Mouse (Mus musculus) kidney, adult 18-20 months (tissue): ENCODE measurements at regions not wholly inside any gene's neighbourhood (a gene's known extent, or its start where the extent isn't known, plus 50 kb on each side); places are given as distances from the start of the nearest gene placed in this dataset.
A peak's percentile ranks its signal among the peaks of the same experiment; 100 is the strongest.

Source experiments
- DNase-seq: peaks from one replicate; pipeline ENCODE4 v3.0.0; 2021

DNA sequence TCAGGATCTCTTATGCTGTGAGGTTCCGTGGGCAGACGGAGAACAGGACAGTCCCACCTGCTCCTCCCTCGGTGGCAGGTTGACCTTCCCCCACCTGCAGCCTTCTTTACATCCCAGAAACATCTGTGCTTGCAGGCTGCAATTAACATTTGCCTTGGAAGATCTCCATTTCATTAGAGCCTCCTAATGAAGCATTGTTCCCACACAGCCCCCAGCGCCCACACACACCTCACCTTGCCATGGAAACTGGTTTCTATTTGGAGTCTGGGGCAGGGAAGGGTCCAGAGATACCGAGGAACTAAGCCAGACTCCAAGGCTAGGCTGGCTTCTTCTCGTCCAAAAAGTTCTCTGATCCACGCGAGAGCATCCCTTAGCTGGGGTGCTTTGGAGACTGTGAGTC is 56.6 kb upstream of the Rpl38 start:
- no peak for DNase-seq

DNA sequence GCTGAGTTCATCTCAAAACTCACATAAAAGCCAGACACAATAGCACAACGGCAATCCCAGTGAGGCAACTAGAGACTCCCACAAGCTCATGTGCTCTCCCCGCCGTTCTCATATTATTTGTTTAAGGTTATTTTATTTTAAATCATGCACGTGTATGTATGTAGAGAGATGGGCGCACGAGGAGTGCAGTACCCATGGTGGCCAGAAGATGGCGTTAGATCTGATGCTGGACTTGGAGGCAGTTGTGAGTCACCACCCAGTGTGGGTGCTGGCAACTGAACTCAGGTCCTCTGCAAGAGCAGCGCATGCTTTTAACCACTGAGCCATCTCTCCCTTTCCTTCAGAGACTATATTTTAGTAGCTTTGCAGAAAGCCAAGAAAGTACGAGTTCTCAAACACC is 60.3 kb upstream of the Rpl38 start:
- DNase-seq: no peak

DNA sequence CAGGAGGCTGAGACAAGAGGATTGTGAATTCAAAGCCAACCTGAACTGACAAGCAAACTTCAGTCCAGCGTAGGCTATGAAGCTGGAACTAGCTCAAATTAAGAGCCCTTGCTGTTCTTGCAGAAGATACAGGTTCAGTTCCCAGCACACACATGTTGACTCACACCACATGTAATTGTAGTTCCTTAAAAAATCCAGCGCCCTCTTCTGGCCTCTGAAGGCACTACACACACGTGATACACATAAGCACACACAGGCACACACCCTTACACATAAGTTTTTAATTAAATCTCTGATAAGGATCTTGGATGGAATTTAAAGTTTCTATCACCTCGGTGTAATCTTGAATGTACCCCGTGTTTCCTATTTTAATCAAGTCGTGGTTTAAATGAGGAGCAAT is 65.2 kb upstream of the Rpl38 start:
- no peak for DNase-seq

DNA sequence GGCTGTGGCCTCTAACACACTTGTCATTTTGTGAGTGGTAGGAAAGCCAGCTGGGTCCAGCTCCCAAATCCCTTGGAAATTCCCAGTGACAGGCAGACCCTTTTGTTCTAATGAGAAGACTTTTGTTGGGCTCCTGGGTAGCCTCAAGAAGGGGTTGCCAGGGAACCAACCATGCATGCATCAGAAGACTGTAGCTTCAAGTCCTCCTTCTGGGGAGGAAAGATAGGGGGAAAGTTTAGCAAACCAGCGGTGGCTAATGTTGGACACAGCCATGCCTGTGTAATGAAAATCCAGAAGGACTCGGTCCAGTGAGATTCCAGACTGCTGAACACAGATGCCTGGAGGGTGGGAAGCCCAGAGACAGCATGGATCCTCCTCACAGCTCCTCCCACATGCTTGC is 71.1 kb upstream of the Rpl38 start:
- DNase-seq: no peak

DNA sequence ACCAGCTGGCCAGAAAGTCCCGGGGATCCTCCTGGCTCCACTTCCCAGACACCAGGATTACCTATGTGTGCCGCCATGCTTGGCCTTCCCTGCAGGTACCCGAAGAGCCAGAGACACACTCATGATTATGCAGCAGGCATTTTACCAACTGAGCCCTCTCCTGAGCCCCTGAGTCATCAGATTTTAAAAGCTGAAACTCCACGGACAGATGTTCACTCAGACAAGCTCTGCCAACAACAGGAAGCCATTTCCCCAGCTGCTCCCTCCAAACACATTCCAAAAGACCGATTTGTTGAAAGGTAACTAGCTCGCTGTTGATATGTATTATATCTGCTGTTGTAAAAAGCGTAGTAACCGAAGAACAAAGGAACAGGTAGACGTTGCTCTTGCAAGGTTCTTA is 75.4 kb upstream of the Rpl38 start:
- no peak for DNase-seq

DNA sequence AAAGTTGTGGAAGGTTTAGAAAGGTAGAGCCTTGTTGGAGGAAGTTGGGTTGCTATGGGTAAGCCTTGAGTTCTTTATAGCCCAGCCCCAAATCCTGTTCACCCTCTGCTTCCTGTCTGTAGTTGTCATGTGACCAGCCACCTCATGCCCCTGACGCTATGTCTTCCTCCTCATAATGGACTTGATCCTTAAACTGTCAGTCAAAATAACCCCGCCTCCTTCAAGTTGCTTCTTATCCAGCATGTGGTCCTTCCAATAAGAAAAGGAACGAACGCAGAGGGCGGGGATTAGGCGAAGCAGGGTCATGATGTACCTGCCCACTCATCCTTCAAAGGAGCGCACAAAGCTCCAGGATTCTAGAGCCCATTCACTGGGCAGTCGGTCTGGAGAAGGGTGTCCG is 79.8 kb upstream of the Rpl38 start:
- no peak for DNase-seq

DNA sequence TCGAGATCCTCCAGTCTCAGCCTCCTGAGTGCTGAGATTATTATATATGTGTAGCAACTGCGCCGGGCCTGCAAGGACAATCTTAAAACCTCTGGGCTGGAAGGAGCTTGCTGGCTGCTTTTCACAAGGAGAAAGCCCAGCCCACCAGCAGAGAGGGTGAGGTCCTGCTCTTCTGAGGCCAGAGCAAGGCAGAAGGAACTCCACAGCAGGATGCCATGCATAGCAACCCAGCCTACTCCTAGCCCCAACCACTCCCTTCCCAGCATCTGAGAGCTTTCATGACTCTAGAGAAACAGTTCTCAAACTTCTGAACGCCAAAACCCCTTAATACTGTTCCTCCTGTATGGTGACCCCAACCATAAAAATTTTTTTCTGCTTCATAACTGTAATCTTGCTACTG is 80.3 kb upstream of the Rpl38 start:
- DNase-seq: no peak

DNA sequence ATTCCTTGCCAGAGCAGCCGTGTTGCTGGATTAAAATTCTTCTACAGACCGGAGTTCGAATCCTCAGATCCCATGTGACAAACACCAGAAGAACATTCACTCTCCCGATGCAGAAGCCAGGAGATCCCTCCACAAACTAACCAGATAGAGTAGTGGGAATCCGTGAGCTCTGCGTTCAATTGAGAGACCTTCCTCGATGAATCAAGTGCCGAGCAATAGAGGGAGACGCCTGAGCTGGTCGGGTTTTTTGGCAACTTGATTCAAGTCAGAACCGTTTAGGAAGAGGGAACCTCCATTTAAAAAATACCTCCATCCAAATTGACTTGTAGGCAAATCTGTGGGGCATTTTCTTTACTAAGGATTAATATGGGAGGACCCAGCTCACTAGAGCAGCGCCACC is 81.9 kb upstream of the Rpl38 start:
- DNase-seq: no peak

DNA sequence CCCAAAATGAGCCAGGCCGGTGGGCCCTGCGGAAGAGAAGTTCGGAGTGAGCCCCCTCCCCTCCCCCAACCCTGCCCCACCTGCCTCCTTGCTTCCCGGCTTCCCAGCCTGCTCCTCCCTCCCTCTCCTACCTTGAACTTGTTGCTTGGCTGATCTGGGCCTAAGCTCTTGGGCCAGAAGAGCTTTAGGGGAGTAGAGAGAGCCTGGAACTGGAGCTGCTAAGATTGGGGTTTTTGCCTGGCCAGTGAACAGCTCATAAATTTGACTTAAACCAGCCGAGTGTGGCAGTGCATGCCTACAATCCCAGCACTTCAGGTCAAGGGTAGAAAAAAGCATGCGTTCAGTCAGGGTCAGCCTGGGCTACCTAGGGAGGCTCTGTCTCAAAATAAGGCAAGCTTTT is 83.5 kb upstream of the Rpl38 start:
- DNase-seq: no peak

DNA sequence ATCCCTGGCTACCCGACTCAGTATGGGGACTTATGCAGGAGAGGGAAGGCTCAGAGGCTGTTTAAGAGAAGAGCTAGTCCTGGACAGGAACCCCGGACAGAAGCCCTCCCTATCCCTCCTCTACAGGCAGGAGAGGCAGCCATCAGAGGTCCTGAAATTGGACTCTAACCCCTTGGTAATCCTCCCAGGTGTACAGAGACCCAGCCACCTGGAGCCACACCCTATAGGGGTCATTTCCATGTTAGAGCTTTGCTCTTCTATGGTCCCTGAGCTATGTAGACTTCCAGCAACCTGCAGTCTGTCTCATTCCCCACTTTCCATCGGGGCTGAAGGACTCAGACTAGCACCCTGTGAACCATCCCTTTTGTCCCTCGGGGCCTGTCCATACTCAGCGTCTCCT is 84.2 kb upstream of the Rpl38 start:
- no peak for DNase-seq

DNA sequence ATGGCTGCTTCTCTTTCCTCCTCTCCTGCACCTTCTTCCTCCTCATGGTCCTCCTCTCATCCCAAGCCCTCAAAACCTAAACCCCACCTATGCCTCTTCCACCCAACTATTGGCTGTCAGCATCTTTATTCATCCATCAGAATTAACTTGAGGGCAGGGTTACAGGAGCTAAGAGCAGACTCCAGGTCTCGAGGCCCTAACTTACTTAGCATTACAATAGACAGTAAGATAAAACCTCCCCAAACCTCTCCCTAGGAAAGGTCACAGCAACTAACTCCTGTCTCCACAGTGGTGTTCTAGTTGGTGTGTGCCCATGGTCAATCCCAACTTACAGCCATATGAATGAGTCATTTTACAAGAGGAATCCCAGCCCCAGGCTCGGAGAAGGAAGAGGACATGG is 88.3 kb upstream of the Rpl38 start:
- DNase-seq: no peak

DNA sequence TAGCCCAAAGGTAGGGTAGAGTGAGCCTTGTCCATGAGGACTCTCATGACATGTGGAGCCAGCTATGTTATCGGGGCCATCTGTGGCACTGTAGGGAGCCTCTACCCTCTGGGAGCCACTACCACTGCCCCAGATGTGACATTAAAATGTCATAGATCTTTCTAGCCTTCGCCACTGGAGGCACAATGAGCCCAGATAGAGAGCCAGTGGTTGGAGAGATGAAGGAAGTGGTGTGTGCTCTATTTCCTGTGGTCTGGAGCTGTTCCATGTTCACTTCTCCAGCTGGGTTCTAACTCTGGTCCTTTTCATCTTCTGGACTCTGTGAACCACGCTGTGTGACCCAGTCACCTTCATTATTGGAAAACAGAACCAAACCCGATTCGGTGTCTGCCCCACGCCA is 89.8 kb upstream of the Rpl38 start:
- DNase-seq: no peak

DNA sequence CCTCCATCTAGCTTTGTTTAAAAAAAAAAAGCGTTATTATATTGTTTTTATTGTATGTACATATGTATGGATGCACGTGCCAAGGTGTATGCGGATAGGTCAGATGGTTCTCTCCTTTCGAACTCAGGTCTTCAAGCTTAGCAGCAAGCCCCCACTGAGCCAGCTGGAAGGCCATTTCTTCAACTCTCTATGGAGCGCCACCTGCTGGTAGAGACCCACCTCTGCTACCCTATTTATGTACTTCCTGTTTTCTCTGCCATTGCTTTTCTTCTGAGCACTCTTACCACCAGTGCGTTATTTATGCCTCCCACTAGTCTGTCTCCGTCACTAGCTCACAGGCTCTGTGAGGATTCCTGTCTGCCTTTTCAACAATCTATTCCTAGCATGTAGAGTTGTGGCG is 91.5 kb upstream of the Rpl38 start:
- no peak for DNase-seq

DNA sequence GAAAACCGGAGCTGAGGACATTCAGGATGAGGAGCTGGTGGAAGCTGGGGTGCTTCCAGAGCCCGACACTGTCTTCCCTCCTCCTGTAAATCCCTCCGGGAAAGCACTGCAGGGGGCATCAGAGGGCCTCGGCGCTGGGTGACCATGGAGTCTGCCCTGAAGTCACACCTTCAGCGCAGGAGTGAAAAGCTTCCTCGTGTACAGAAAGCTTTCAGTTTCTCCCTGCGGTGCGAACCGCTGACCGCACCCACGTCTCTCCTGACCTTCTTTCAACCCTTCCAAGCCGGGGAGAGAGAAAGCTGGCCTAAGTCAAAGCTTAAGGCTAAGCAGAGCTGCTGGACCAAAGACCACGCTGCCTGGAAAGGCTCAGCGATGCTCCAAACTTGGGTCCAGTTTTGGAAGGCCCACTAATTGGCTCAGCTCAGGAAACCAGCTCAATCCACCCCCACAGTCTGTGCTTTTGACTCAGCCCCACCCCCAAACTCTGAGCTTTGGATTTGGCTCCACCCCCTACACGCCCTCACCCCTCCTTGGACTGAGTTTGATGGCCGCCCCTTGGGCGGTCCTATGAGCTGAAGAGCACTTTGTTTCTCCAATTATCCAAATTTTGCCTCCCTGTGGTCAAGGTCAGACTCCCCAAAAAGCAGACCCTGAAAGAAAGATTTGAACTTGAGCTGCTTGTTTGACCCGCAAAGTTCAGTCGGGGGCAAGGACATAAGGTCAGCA is 97.0 kb upstream of the Rpl38 start:
- DNase-seq: no peak

DNA sequence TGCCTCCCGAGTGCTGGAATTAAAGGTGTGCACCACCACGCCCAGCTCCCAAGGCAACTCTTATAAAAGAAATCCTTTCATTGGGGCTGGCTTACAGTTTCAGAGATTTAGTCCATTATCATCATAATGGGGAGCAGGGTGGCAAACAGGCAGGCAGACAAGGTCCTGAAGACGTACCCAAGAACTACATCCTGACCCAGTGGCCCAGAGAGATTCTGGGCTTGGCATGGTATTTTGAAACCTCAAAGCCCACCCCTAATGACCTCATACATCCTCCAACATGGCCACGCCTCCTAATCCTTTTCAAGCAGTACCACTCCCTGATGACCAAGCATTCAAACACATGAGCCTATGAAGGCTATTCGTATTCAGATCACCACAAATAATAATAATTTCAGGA is 98.2 kb upstream of the Rpl38 start:
- DNase-seq: no peak

DNA sequence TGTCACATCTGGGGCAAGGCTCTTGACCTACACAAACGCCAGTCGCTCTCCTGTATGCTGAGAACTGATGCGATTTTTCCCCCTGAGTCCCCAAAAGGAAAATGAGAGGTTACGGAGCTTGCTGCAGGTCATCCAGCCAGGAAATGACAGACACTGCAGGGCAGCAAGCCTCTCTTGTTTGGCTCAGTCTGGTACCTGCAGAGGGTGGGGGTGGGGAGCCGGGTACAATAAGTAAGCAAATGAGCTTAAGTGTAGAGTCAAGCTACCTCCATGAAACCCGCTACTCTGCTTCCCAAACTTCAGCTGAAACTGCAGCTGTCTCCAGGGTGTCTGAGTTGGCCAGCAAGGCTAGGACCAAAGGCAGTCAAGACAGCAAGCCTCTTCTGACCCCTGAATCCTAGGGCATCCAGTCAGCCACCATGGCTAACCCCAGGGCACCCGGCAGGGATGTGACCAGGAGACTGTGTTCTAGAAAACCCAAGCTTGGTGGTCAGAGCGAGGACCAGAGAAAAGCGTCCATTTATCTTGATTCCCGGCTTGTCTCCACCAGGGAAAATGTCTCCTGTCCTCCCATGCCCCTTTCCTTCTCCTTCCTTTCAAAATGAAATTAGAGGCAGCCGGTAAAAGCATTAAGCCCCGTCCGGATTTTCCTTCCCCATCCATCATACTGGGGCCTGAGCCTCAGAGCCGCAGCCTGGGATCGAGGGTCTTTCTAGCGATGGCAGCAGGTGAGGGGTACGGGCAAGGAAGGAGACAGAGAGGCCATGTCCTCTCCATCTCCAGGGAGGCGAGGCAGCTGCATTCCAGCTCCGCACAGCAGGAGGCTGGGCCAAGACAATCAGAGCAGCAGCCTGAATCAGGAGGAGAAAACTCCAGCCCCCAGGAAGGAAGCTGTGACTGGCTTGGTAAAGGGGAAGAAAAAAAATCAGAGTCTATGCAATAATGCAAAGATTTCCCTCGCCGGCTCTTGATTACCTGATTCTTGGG is 100.2 kb upstream of the Rpl38 start:
- DNase-seq: no peak

DNA sequence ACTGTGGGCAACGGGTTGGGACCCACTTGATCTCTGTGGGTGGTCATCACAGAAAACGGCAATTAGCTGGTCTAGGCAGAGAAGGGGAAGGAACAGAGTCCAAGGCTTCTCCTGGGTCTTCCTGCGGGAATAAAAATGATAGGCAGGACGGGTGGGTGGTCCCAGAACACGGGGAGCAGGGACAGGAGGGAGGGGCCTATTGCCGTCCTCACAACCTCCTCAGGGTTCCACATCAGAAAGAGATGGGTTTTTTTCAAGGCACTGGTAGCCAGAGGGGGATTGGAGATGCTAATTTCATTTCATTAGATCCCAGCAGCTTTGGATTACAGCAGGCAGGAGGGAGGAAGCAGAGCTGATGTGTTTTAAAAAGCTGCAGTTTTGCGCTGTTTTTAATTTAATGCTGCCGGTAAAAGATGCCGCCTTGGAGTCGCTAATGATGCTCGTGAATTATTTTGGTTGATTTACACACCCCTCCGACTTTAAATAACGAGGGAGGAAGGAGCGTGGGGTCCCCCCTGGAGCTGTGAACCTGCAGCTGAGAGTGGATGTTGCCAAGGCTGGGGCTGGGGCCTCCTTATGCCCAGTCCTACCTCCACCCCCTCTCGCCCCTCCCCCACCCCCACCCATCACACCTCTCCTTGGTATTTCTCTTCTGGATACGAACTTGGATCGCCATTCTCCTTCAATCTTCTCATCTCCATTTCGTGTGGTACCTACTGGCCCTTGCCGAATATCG is 101.1 kb upstream of the Rpl38 start:
- DNase-seq: no peak

DNA sequence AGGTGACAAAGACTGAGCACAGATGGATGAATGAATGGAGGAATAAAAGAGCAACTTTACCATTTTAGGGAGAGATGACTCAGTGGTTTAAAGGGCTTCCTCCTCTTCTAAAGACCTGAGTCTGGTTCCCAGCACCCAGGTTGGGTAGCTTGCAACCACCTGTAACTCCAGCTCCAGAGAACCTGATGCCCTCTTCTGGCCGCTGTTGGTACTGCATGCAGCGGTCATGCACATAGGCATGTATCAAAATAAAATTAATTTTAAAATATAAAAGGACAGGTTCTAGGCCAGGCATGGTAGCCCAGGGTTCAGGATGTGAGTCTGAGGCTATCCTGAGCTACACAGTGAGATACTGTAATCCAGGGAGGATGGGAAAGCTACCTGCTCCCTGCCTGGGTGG is 103.4 kb upstream of the Rpl38 start:
- DNase-seq: no peak

DNA sequence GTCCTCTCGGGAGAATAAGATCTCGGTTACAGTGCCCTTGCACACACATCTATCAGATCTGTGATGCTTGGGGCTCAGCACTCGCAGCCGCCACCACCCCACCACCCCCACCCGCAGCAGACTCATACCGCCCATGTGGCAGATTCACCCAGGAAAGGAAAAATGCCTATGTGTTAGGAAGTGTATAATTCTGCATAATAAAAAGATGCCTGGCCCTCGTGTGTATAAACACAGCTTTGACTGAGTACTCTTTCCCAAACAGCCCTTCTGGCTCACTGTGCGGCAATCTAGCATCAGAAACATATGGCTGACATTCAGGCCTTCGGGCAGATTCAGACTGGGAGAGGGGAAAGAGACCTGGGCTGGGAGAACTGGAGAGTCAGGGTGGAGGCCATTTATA is 105.2 kb upstream of the Rpl38 start:
- no peak for DNase-seq

DNA sequence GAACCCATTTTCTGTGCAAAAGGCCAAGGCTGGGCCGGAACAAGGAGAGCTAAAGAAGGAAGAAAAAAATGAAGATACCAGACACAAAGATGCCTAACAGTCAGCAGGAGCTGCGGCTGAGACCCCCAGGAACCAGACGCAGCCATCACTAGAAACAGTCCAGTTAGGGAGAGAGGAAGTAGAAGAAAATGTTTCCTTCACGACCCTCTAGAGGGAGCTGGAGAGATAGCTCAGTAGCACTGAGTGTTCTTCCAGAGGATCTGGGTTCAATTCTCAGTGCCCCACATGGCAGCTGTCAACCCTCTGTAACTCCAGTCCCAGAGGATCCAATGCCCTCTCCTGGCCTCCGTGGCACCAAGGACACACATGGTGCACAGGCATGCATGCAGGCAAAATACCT is 113.7 kb upstream of the Rpl38 start:
- DNase-seq: no peak

DNA sequence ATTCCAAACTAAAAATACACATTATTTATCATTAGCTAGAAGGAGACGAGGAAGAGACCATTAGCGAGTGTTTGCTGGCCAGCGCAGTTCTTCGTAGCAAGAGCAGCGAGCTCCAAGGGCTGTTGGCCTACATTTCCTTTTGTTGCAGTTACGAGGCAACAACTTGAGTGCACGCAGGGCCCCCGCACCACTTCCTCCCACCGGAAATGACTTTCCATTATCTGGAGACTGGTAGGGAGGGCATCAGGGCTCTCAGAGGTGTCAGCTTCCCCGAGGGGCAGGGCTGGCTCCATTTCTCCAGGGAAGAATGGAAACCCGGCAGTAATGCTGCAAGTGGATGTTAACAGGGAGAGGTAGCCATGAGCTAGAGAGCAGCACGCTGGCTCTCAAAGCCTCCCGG is 114.3 kb upstream of the Rpl38 start:
- DNase-seq: no peak

DNA sequence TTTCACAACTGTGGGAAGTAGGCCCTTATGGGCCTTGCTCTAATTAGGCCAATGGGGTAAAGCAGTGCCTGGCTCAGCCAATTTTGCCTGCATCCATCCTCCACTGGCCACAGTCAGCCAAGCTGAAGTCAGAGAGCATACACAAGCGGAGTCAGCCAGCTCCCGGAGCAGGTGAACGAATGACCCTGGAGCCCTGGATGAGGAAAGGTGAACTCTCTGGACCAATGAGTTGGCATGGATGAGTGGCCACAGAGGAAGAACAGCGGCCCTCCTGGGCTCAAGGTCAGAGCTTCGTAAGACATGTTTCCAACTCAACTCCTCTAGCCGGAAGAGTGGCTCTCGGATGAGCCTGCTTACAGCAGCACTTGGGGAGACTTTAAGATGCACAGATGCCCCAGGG is 116.1 kb upstream of the Rpl38 start:
- DNase-seq: peak; percentile 9

DNA sequence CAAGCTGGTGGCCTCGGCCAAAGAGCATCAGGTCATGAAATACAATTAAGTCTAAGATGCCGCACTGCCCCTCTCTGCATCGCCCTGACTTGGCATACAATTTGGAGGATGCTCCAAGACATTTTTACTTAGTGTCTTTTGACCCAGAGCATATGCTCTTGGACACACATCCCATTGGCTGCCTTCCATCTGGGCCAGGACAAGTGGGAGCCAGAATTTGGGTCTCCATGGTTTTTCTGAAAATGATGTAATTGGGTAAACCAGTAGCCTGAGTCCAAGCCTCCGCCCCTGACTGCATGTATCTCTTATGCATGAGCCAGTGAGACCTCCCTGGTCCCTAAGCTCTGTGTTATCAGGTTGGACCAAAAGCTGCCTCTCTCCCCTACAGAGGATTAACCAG is 117.1 kb upstream of the Rpl38 start:
- DNase-seq: no peak

DNA sequence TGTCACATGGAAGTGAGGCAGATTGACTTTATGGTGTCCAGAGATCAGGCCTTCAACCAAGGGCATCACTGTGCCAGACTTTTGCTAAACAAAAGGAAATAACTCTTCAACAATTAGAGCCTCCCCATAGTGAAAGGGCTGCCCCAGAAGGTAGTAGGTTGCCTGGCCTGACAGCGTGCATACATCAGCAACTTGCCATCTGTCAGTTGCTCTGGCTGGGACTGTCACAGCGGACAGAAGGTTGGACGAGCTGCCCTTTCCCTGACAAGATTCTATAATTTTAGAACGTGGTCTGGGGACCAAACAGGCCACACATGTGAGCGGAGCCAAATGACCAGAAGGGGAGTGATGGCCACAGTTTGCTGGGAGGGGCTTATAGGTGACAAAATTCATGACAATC is 119.7 kb upstream of the Rpl38 start:
- DNase-seq: no peak
